Mouse (Mus musculus) bone marrow macrophage, adult 2 months (primary cell): Measurements from ENCODE around the gene Aox1. TPM values are rescaled to one million over a fixed set of nuclear protein-coding genes. Genes with fewer than 3 reads are reported as not detected.
"Not testable (repeated sequence)": the region's sequence is repeated elsewhere in the genome, so short reads cannot be mapped to it uniquely, and the experiment has no call there.

Source experiments
- H3K27ac ChIP-seq: 2 replicates; pipeline ENCODE4 v1.5.1; 2012; ENCODE audit warnings: low read depth, low read length; ENCODE audit not compliant: insufficient read depth
- H3K4me1 ChIP-seq: 2 replicates; pipeline ENCODE4 v1.6.1; 2012; ENCODE audit warnings: low read length; ENCODE audit not compliant: control insufficient read depth, insufficient read depth
- H3K4me3 ChIP-seq: 2 replicates; pipeline ENCODE4 v1.5.1; 2012; ENCODE audit warnings: mild to moderate bottlenecking, low read length, moderate library complexity; ENCODE audit not compliant: insufficient read depth
- CTCF ChIP-seq: IDR thresholded peaks from 2 replicates; pipeline ENCODE4 v1.5.1; 2012; ENCODE audit warnings: low read depth, mild to moderate bottlenecking, low read length, moderate library complexity
- POLR2A ChIP-seq: IDR thresholded peaks from 2 replicates; pipeline ENCODE4 v1.6.1; 2012; ENCODE audit warnings: mild to moderate bottlenecking, low read depth, low read length, borderline replicate concordance
- polyA plus RNA-seq: library from polyadenylated mRNA; stranded (reverse); fragments of >200 nt; gene quantifications from 2 replicates; pipeline ENCODE4 v1.2.4, GENCODE M21; 2012; ENCODE audit not compliant: missing spikeins, insufficient read depth, insufficient read length

Gene Aox1
- polyA plus RNA-seq: 0.82 and 1.1 TPM in 2 replicates

DNA sequence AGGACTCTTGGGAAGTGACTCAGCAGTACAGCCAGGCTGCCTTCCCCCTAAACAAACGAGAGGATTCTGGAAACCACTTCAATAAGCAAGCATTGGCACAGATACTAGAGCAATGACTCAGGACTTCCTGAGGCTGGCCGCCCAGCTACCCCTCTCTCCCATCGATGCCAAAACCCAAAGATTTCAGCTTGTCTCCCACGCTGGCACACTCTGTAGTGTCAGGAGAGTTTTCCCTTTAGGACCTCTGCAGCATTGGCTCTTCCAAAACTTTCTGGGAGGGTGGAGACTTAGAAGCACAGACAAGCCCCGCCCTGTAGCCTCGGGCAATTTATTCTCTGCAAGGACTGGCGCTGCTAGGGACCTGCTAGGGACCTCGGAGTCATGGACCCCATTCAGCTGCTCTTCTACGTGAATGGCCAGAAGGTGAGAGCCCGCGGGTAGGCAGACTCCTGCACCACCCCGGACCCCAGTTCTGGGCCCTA is at the start of gene Aox1:
Gene Aox1, plus strand, starts transcription at position 296 of the 482 bp plus-strand sequence.
- Histone ChIP-seq H3K4me1 (peaks cover 16% of the 10 kb centered on the region), H3K27ac (no peak within 1 kb of the TSS; the same call in 1 of the 2 replicates), H3K4me3 (peak within 1 kb of the TSS; percentile 15)
- no peak for TF ChIP-seq CTCF
- no peak for TF ChIP-seq POLR2A

DNA sequence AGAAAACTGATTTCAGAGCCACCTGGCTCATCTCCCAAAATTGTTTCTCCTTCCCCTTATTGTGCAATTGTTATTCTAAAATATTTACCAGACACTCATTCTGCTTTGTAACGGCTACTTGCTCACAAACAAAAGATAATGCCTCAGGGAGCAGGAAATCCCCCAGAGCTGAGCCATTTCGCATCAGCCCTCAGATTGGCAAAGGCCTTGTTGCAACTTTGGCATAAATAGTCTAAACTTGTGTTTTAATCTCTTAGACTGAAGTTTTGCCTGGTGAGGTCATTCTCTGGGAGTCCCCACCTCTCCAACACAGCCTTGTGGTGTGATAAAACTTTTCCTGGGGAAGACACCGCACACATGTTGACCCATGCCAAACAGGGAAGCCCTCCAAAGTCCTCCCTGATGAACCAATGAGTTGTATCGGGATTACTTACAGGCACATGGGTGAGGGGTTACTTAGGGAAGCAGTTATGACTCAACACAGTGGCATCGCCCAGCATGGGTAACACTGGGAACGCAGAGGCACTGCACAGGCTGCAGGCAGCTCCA is 40.6 kb upstream of the Aox1 start:
- TF ChIP-seq POLR2A (no peak), CTCF (no peak)
- no peak overlapping the region for H3K27ac ChIP-seq

DNA sequence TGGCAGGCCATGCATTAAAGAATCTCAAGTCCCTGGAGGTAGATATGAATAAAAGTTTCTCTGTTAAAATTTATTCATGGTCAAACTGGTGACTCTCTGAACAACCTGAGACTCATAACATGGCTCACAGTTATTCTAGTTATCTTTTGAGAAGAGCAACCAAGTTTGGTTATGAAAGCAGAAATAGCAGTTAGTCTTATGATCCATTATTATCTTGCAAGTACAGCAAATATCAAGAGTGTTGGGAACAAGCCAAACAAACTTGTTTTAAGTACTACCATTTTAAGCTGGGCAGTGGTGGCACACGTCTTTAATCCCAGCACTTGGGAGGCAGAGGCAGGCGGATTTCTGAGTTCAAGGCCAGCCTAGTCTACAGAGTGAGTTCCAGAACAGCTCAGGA is 38.5 kb upstream of the Aox1 start:
- Histone ChIP-seq H3K4me1 (peaks cover 19% of the 10 kb centered on the region), H3K4me3 (no peak overlapping the region), H3K27ac (no peak overlapping the region)
- TF ChIP-seq POLR2A (no peak), CTCF (no peak)

More for the DNA sequence above, 40.6 kb upstream of the Aox1 start:
- Histone ChIP-seq H3K4me1 (peaks cover 21% of the 10 kb centered on the region), H3K4me3 (no peak overlapping the region)

DNA sequence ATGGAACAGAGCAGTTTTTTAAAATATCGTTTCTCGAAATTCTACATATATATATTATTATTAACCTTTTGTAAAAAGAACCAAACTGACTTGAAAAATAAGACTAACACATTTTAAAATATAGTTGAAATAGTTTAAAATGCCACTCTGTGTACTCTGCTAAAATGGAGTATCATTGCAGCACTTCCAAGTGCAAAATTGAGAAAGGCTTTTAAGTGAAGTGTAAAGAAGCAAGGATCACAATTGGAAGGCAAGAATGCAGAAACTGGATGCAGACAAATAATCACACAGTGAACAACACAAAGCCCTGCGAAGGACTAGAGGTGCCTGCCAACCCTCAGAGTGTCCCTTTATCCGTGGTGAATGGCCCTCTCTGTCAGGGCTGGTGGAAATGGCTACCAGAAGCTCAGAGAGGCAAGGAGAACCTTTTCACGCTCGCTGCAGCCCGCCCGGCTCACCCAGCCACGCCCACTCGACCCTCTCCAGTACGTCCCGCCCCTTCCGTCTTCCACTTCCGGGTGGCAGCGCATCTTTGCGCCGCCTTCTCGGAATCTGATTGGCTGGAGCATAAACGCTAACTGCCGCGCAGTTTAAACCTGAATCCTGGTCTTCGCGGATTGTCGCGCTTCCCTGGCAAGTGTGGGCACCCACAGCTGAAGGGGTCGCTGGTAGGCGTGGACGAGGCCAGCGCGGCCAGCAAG is 34.1 kb upstream of the Aox1 start, which contains the start of gene Sgo2a:
Gene Sgo2a, plus strand, starts transcription at position 540 of the 701 bp plus-strand sequence.
- Histone ChIP-seq H3K4me1 (peaks cover 16% of the 10 kb centered on the region), H3K27ac (peak within 1 kb of the TSS; percentile 70), H3K4me3 (peak within 1 kb of the TSS; percentile 83)
- no peak for TF ChIP-seq CTCF
- TF ChIP-seq POLR2A: no peak

DNA sequence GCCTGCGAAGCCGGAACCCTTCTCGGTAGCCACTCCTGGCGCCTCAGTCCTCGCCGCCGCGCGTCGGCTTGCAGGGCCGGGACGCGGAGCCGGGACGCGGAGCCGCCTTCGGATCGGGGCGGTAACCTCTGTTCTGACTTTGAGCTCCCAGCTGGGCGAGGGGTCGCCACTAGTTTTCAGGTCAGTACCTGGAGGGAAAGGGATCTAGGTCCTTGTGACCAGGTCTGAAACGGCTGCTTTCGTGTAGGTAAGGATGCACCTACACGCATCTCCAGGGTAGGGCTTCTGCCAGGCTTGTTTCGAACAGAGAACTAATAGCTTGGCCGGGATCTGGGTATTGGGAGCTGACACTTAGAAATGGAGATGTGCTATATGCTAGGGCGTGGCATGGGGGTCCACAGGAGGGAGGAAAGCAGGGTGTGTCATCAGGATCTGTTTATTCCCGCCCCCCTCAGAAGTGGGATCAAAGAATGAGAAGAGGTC is 33.6 kb upstream of the Aox1 start:
- H3K27ac ChIP-seq: peak overlapping the region; percentile 7; the same call in 1 of the 2 replicates
- peaks cover 14% of the 10 kb centered on the region for H3K4me1 ChIP-seq
- TF ChIP-seq CTCF: no peak
- no peak for TF ChIP-seq POLR2A
- peak overlapping the region; percentile 83 for H3K4me3 ChIP-seq

DNA sequence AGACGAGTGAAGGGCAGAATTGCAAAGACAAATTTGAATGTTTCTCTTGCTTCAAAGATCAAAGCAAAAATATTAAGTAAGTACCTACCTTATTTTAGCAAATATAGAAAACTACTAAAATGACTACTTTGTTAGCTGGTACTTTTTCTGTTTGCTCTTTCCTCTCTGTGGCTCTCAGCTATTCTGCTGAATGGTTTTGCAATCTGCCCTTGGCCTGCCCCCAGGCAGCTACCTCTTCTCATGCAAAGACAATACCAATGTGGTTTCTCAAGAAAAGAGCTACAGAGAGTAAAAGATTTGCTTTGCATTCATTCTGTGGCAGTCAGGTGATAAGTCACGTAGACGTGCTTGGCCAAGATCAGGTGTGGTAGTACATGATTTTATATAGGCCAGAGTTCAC is 31.6 kb upstream of the Aox1 start:
- TF ChIP-seq CTCF: no peak
- TF ChIP-seq POLR2A: no peak
- H3K27ac ChIP-seq: no peak overlapping the region
- H3K4me1 ChIP-seq: peaks cover 11% of the 10 kb centered on the region

DNA sequence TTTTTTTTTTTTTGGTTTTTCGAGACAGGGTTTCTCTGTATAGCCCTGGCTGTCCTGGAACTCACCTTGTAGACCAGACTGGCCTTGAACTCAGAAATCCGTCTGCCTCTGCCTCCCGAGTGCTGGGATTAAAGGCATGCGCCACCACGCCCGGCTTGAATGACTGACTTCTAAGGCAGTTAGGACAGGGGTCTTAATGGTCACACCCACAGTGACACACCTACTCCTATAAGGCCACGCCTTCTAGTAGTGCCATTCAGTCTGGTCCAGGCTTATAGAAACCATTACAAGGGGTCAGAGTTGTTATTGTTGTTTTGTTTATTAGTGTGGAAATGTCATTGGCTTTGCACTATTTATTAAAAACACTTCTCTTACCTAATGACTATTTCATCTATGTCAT is 23.3 kb upstream of the Aox1 start:
- not testable (repeated sequence) for H3K4me3 ChIP-seq, H3K27ac ChIP-seq, H3K4me1 ChIP-seq

More for the DNA sequence above, 31.6 kb upstream of the Aox1 start:
- no peak overlapping the region for H3K4me3 ChIP-seq

DNA sequence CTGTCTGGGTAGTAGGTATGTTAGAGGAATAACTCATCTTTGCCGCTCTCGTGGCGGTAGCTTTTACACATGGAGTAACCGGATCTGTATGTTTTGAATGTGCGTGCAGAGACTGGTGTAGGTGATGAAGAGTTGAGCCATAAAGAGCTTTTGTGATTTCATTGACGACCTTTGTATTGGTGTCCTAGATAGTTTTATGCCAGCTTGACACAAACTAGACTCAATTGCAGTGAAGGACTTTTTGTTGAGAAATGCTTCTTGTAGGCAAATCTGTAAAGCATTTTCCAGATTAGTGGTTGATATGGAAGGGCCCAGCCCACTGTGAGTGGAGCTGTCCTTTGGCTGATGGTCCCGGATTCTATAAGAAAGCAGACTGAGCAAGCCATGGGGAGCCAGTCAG is 10.9 kb upstream of the Aox1 start, which contains the start of gene Kctd18:
Gene Kctd18, minus strand, starts transcription at position 101 of the 400 bp plus-strand sequence.
- H3K27ac ChIP-seq: no peak within 1 kb of the TSS

DNA sequence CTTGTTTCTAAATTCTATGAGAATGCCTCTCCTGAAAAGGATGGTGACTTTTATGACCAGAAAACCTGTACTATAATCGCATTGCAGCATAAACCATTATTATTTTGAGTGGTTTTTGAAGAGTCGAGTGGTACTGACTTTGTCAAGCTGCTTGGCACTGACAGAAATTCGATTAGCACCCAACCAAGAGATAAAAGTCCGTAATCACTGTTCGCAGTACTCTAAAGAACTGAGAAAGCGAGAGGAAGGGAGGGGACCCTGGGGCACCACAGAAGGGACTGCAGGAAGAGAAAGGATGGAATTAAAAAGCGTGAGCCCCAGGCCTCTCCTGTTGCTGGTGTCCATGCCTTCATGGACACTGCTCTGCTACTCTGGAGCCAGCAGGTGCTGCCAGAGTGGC is 2.0 kb upstream of the Aox1 start:
- H3K4me1 ChIP-seq: peaks cover 6% of the 10 kb centered on the region
- TF ChIP-seq POLR2A (no peak), CTCF (no peak)
- no peak overlapping the region for H3K4me3 ChIP-seq
- H3K27ac ChIP-seq: no peak overlapping the region

More for the DNA sequence above, 10.9 kb upstream of the Aox1 start, which contains the start of gene Kctd18:
- TF ChIP-seq POLR2A (no peak), CTCF (no peak)
- H3K4me1 ChIP-seq: no peaks in the 10 kb centered on the region
- no peak within 1 kb of the TSS for H3K4me3 ChIP-seq
